Mouse (Mus musculus): ENCODE results near the gene Mis18a.

GRCm38 (mm10) chr16:90696306-90696705, 30.9 kb downstream of the Mis18a start:
- no peak for TF ChIP-seq POLR2A (IDR thresholded peaks at IDR 0.05; ENCODE audit: borderline replicate concordance, extremely low read depth, low read depth, low read length)
- no peak for TF ChIP-seq CTCF (IDR thresholded peaks at IDR 0.05; ENCODE audit: insufficient read depth, low read length)
